Mouse (Mus musculus): ENCODE measurements around the gene Gm14137. TPM values are rescaled to one million over a fixed set of nuclear protein-coding genes. Genes with fewer than 3 reads are reported as not detected.

Gm14137 gene
- total and polyA plus RNA-seq, 3 experiments: 2.3 to 9.2 (median 3.3) TPM

DNA sequence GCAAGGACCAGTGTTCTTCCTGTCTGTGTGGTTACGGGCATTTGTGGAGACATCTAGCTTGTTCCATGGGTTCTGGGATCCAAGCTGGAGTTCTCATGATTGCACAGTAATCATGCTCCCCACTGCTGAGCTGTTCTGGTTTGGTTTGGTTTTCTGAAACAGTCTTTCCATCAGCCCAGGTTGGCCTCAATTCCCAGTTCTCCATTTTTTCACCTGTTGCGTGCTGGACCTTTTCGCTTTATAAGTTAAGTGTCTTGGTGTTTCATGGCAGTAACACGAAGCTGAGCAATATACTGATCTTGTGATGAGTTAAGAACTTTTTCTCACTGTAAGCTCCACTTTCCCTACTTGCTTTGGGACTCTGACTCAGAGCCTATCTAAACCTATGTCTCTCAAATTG, 10.3 kb upstream of the Gm14137 start:
- dilution Hi-C loops (cut with MboI; ENCODE audit: extremely low pct_ligation_motif_present, extremely low pct_unique_long_range_greater_than_20kb, low sequenced_read_pairs): no loop called here
- Histone ChIP-seq H3K4me2 (ENCODE audit: insufficient read depth, low read depth, poor library complexity, severe bottlenecking) (no peak overlapping the region), H3K9me3 (replicated peaks; ENCODE audit: low read length) (peaks cover 8% of the 10 kb centered on the region), H3K4me1 (ENCODE audit: control insufficient read depth in 1 of 2, insufficient read depth in 2 of 2) (peaks cover 5 to 26% of the 10 kb centered on the region in 2 experiments; a peak in 2 of 4 replicates), H3K27me3 (replicated peaks) (peaks cover 21% of the 10 kb centered on the region), H3K9ac (ENCODE audit: insufficient read depth, low read depth) (no peak overlapping the region), H3K27ac (ENCODE audit: insufficient read depth, low read depth) (no peak overlapping the region), H3K36me3 (replicated peaks in 1 of 2; ENCODE audit: control insufficient read depth in 1 of 2, insufficient read depth in 1 of 2, low read length in 1 of 2) (no peaks in the 10 kb centered on the region), H3K4me3 (replicated peaks in 1 of 3; ENCODE audit: low read depth in 2 of 3, low read length in 2 of 3, poor library complexity in 1 of 3) (no peak overlapping the region), H3K79me2 (replicated peaks; ENCODE audit: control insufficient read depth, extremely low read depth, insufficient read depth, poor library complexity, severe bottlenecking) (no peaks in the 10 kb centered on the region)
- no peak for TF ChIP-seq MYC (IDR thresholded peaks at IDR 0.05; ENCODE audit: low read depth, low read length)
- no peak for TF ChIP-seq TCF12 (IDR thresholded peaks at IDR 0.05; ENCODE audit: low read depth, low read length)
- peak; percentile 56; the same call in 1 of the 2 replicates for TF ChIP-seq EP300 (IDR thresholded peaks at IDR 0.05; ENCODE audit: low read length)
- TF ChIP-seq RCOR1 (conservative IDR thresholded peaks at IDR 0.05; ENCODE audit: low read depth, low read length): no peak
- TF ChIP-seq IRF4 (IDR thresholded peaks at IDR 0.05; ENCODE audit: low read depth, low read length): peak; percentile 71
- no peak for TF ChIP-seq TBP (conservative IDR thresholded peaks at IDR 0.05; ENCODE audit: low read depth, low read length)
- no peak for DNase-seq (ENCODE audit: extremely low read depth)
- in situ Hi-C loops (cut with MboI; ENCODE audit: low pct_ligation_motif_present, low pct_unique_long_range_greater_than_20kb, low sequenced_read_pairs): no loop called here

DNA sequence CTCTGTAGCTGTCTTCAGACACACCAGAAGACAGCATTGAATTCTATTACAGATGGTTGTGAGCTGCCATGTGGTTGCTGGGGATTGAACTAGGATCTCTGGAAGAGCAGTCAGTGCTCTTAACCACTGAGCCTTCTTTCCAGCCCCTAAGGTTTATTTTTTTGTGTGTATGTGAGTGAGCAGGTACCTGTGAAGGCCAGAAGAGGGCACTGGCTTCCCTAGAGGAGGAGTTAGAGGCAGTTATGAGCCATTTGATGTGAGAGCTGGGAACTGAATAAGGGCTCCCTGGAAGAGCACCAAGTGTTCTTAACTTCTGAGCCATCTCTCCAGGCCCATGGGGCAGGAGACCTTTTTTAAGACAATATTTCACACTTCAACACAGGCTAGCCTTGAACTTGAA, 8.9 kb upstream of the Gm14137 start:
- Histone ChIP-seq H3K27me3 (replicated peaks) (peaks cover 13% of the 10 kb centered on the region), H3K4me1 (ENCODE audit: control insufficient read depth in 1 of 2, insufficient read depth in 2 of 2) (peaks cover 8 to 40% of the 10 kb centered on the region in 2 experiments), H3K36me3 (replicated peaks in 1 of 2; ENCODE audit: control insufficient read depth in 1 of 2, insufficient read depth in 1 of 2, low read length in 1 of 2) (no peaks in the 10 kb centered on the region), H3K79me2 (replicated peaks; ENCODE audit: control insufficient read depth, extremely low read depth, insufficient read depth, poor library complexity, severe bottlenecking) (no peaks in the 10 kb centered on the region), H3K27ac (ENCODE audit: insufficient read depth, low read depth) (no peak overlapping the region), H3K4me3 (replicated peaks in 1 of 3; ENCODE audit: low read depth in 2 of 3, low read length in 2 of 3, poor library complexity in 1 of 3) (no peak overlapping the region), H3K9me3 (replicated peaks; ENCODE audit: low read length) (peaks cover 8% of the 10 kb centered on the region), H3K9ac (ENCODE audit: insufficient read depth, low read depth) (no peak overlapping the region), H3K4me2 (ENCODE audit: insufficient read depth, low read depth, poor library complexity, severe bottlenecking) (no peak overlapping the region)
- TF ChIP-seq SMC3 (IDR thresholded peaks at IDR 0.05; ENCODE audit: low read depth, low read length) (peak; percentile 32), CTCF (conservative IDR thresholded peaks at IDR 0.05 in 1 of 2, IDR thresholded peaks at IDR 0.05 in 1 of 2; ENCODE audit: low read depth in 2 of 2, low read length in 2 of 2) (peak in 1 of 2 experiments; percentile 47; a peak in 2 of 4 replicates), MAFK (IDR thresholded peaks at IDR 0.05; ENCODE audit: insufficient replicate concordance, low read length) (no peak), NRF1 (IDR thresholded peaks at IDR 0.05; ENCODE audit: low read depth, low read length) (no peak), EP300 (IDR thresholded peaks at IDR 0.05; ENCODE audit: low read length) (no peak), NELFE (IDR thresholded peaks at IDR 0.05; ENCODE audit: low read depth, low read length) (no peak), RAD21 (IDR thresholded peaks at IDR 0.05; ENCODE audit: low read depth, low read length) (peak; percentile 14), POLR2AphosphoS2 (IDR thresholded peaks at IDR 0.05; ENCODE audit: low read depth, low read length) (no peak)
- no peak for DNase-seq (ENCODE audit: extremely low read depth)
- dilution Hi-C loops (cut with MboI; ENCODE audit: extremely low pct_ligation_motif_present, extremely low pct_unique_long_range_greater_than_20kb, low sequenced_read_pairs): no loop called here
- in situ Hi-C loops (cut with MboI; ENCODE audit: low pct_ligation_motif_present, low pct_unique_long_range_greater_than_20kb, low sequenced_read_pairs): no loop called here
